Mouse (Mus musculus) hematopoietic multipotent progenitor cell, adult 10-12 weeks (in vitro differentiated cells): ENCODE data around the gene H2al1d. TPM values are rescaled to one million over a fixed set of nuclear protein-coding genes. Genes with fewer than 3 reads are reported as not detected.

Experiments
- polyA plus RNA-seq: library from polyadenylated mRNA; stranded (reverse); fragments of >175 nt; gene quantifications from 2 replicates; pipeline ENCODE4 v1.2.3, GENCODE M21; 2012; ENCODE audit warnings: low replicate concordance

H2al1d gene
- polyA plus RNA-seq: not detected in 2 replicates

DNA sequence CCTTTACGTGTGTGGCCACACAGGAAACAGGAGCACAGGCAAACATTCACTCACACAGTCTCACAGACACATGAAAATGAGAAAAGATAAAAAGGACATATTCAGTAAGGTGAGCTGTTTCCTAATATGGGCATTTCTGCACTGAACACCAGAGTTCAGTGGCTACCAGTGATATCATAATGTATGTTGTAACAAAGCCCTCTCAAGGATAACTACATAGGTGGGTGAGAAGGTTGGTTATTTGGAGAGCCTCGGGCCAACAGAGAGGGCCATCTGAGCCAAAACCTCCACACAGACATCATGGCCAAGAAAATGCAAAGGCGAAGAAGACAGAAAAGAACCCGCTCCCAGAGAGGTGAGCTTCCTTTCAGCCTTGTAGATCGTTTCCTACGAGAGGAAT is at the start of gene H2al1d:
H2al1d (plus strand) TSS at position 301 of the 400 bp plus-strand sequence.

DNA sequence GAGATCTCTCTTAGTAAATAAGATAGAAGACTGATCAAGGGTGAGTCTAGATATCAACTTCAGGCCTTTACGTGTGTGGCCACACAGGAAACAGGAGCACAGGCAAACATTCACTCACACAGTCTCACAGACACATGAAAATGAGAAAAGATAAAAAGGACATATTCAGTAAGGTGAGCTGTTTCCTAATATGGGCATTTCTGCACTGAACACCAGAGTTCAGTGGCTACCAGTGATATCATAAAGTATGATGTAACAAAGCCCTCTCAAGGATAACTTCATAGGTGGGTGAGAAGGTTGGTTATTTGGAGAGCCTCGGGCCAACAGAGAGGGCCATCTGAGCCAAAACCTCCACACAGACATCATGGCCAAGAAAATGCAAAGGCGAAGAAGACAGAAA is 9.7 kb upstream of the H2al1d start, which contains the start of gene H2al1a:
H2al1a (plus strand) TSS at position 301 of the 400 bp plus-strand sequence.

GRCm38 (mm10) chrX:11302132-11302531 is 6.5 kb upstream of the H2al1d start, which contains the start of gene H2al1b:
TSS of gene H2al1b (plus strand) at chrX:11302432.

DNA sequence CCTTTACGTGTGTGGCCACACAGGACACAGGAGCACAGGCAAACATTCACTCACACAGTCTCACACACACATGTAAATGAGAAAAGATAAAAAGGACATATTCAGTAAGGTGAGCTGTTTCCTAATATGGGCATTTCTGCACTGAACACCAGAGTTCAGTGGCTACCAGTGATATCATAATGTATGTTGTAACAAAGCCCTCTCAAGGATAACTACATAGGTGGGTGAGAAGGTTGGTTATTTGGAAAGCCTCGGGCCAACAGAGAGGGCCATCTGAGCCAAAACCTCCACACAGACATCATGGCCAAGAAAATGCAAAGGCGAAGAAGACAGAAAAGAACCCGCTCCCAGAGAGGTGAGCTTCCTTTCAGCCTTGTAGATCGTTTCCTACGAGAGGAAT is 3.3 kb upstream of the H2al1d start, which contains the start of gene H2al1c:
H2al1c (plus strand) TSS at position 301 of the 400 bp plus-strand sequence.

GRCm38 (mm10) chrX:11311634-11312033 is 3.0 kb downstream of the H2al1d start, which contains the start of gene H2al1e:
TSS of gene H2al1e (plus strand) at chrX:11311934.

GRCm38 (mm10) chrX:11314858-11315257 is 6.2 kb downstream of the H2al1d start, which contains the start of gene H2al1f:
TSS of gene H2al1f (plus strand) at chrX:11315158.

GRCm38 (mm10) chrX:11317956-11318355 is 9.3 kb downstream of the H2al1d start, which contains the start of gene H2al1g:
TSS of gene H2al1g (plus strand) at chrX:11318256.

GRCm38 (mm10) chrX:11321192-11321591 is 12.6 kb downstream of the H2al1d start, which contains the start of gene H2al1h:
TSS of gene H2al1h (plus strand) at chrX:11321492.

DNA sequence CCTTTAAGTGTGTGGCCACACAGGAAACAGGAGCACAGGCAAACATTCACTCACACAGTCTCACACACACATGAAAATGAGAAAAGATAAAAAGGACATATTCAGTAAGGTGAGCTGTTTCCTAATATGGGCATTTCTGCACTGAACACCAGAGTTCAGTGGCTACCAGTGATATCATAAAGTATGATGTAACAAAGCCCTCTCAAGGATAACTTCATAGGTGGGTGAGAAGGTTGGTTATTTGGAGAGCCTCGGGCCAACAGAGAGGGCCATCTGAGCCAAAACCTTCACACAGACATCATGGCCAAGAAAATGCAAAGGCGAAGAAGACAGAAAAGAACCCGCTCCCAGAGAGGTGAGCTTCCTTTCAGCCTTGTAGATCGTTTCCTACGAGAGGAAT is 15.7 kb downstream of the H2al1d start, which contains the start of gene H2al1i:
H2al1i (plus strand) TSS at position 301 of the 400 bp plus-strand sequence.

DNA sequence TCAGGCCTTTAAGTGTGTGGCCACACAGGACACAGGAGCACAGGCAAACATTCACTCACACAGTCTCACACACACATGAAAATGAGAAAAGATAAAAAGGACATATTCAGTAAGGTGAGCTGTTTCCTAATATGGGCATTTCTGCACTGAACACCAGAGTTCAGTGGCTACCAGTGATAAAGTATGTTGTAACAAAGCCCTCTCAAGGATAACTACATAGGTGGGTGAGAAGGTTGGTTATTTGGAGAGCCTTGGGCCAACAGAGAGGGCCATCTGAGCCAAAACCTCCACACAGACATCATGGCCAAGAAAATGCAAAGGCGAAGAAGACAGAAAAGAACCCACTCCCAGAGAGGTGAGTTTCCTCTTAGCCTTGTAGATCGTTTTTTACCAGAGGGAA is 18.9 kb downstream of the H2al1d start, which contains the start of gene H2al1j:
H2al1j (plus strand) TSS at position 301 of the 400 bp plus-strand sequence.

Other genes starting within 250 kb of the H2al1d start
- not detected in 2 replicates for gene H2al1a, start 9.6 kb upstream of the H2al1d start, polyA plus RNA-seq
- not detected in 2 replicates for gene H2al1b, start 6.4 kb upstream of the H2al1d start, polyA plus RNA-seq
- not detected in 2 replicates for gene H2al1c, start 3.2 kb upstream of the H2al1d start, polyA plus RNA-seq
- gene H2al1e, start 3.1 kb downstream of the H2al1d start, polyA plus RNA-seq: not detected in 2 replicates
- gene H2al1f, start 6.3 kb downstream of the H2al1d start, polyA plus RNA-seq: not detected in 2 replicates
- gene H2al1g, start 9.4 kb downstream of the H2al1d start, polyA plus RNA-seq: not detected in 2 replicates
- not detected in 2 replicates for gene H2al1h, start 12.7 kb downstream of the H2al1d start, polyA plus RNA-seq
- gene H2al1i, start 15.8 kb downstream of the H2al1d start, polyA plus RNA-seq: not detected in 2 replicates
- gene H2al1j, start 19.0 kb downstream of the H2al1d start, polyA plus RNA-seq: not detected in 2 replicates